Mouse (Mus musculus): ENCODE data around the gene Rps9. TPM values are rescaled to one million over a fixed set of nuclear protein-coding genes. Genes with fewer than 3 reads are reported as not detected.
"Not testable (repeated sequence)": the region's sequence is repeated elsewhere in the genome, so short reads cannot be mapped to it uniquely, and the experiment has no call there.

The Rps9 gene
- polyA plus RNA-seq, 1 experiment from 2014 or later, result 989 TPM

GRCm38 (mm10) chr7:3684698-3685097 lies 19.1 kb upstream of the Rps9 start:
- Histone ChIP-seq H3K4me2 (no peak overlapping the region), H3K27ac (replicated peaks) (peak overlapping the region; percentile 76), H3K9ac (peak overlapping the region; percentile 43; the same call in 1 of the 2 replicates), H3K4me3 (no peak overlapping the region), H3K9me3 (no peaks in the 10 kb centered on the region), H3K4me1 (replicated peaks) (peaks cover 24% of the 10 kb centered on the region), H3K27me3 (no peaks in the 10 kb centered on the region), H3K36me3 (peaks cover 48% of the 10 kb centered on the region)
- WGBS, result 67% methylated on average over 8 of the region's 8 CpGs
- peak; percentile 34; the same call in 1 of the 2 replicates for ATAC-seq (ENCODE audit: low read depth)

GRCm38 (mm10) chr7:3685400-3686187 lies 18.2 kb upstream of the Rps9 start:
- Histone ChIP-seq H3K36me3 (peaks cover 47% of the 10 kb centered on the region), H3K9ac (peak overlapping the region; percentile 34; the same call in 1 of the 2 replicates), H3K4me2 (no peak overlapping the region), H3K27ac (replicated peaks) (no peak overlapping the region), H3K4me1 (replicated peaks) (peaks cover 24% of the 10 kb centered on the region), H3K9me3 (no peaks in the 10 kb centered on the region), H3K27me3 (no peaks in the 10 kb centered on the region), H3K4me3 (no peak overlapping the region)
- no peak for ATAC-seq (ENCODE audit: low read depth)
- 77% methylated on average over 31 of the region's 31 CpGs for WGBS

- Histone ChIP-seq H3K36me3 (peaks cover 32% of the 10 kb centered on the region), H3K4me2 (peak overlapping the region; percentile 81), H3K4me1 (replicated peaks) (peaks cover 40% of the 10 kb centered on the region), H3K27me3 (no peaks in the 10 kb centered on the region), H3K27ac (replicated peaks) (peak overlapping the region; percentile 94; the same call in 1 of the 2 replicates), H3K4me3 (peak overlapping the region; percentile 80), H3K9me3 (no peaks in the 10 kb centered on the region), H3K9ac (peak overlapping the region; percentile 92)
- WGBS, result 39% methylated on average over 3 of the region's 3 CpGs
- ATAC-seq (ENCODE audit: low read depth), result no peak
Observed at GRCm38 (mm10) chr7:3691919-3692318, 11.9 kb upstream of the Rps9 start.

- Histone ChIP-seq H3K9ac (peak within 1 kb of the TSS; percentile 92), H3K4me1 (replicated peaks) (peaks cover 40% of the 10 kb centered on the region), H3K27ac (replicated peaks) (peak within 1 kb of the TSS; percentile 94), H3K4me2 (peak within 1 kb of the TSS; percentile 81), H3K4me3 (peak within 1 kb of the TSS; percentile 80), H3K9me3 (no peaks in the 10 kb centered on the region), H3K36me3 (peaks cover 31% of the 10 kb centered on the region), H3K27me3 (no peaks in the 10 kb centered on the region)
- ATAC-seq (ENCODE audit: low read depth), result peak; percentile 76; the same call in 1 of the 2 replicates
- under 1% methylated on average over 49 of the region's 49 CpGs for WGBS
Observed at GRCm38 (mm10) chr7:3692382-3692986, 11.3 kb upstream of the Rps9 start, which contains the start of gene Tsen34. Gene Tsen34, plus strand, starts transcription at chr7:3692863.

GRCm38 (mm10) chr7:3692987-3693808 lies 10.6 kb upstream of the Rps9 start, which contains the start of gene Mboat7:
Gene Mboat7, minus strand, starts transcription at chr7:3693523.
- Histone ChIP-seq H3K27ac (replicated peaks) (peak within 1 kb of the TSS; percentile 94), H3K9me3 (no peaks in the 10 kb centered on the region), H3K4me3 (peak within 1 kb of the TSS; percentile 80), H3K4me1 (replicated peaks) (peaks cover 40% of the 10 kb centered on the region), H3K27me3 (no peaks in the 10 kb centered on the region), H3K9ac (peak within 1 kb of the TSS; percentile 92), H3K36me3 (peaks cover 31% of the 10 kb centered on the region), H3K4me2 (peak within 1 kb of the TSS; percentile 81)
- WGBS, result under 1% methylated on average over 55 of the region's 55 CpGs
- peak; percentile 93 for ATAC-seq (ENCODE audit: low read depth)

- Histone ChIP-seq H3K27me3 (no peaks in the 10 kb centered on the region), H3K36me3 (peaks cover 32% of the 10 kb centered on the region), H3K9ac (peak overlapping the region; percentile 92), H3K27ac (replicated peaks) (peak overlapping the region; percentile 94), H3K9me3 (no peaks in the 10 kb centered on the region), H3K4me3 (peak overlapping the region; percentile 80), H3K4me1 (replicated peaks) (peaks cover 40% of the 10 kb centered on the region), H3K4me2 (peak overlapping the region; percentile 81)
- ATAC-seq (ENCODE audit: low read depth), result no peak
- under 1% methylated on average over 18 of the region's 18 CpGs for WGBS
Observed at GRCm38 (mm10) chr7:3693809-3694075, 10.1 kb upstream of the Rps9 start.

- Histone ChIP-seq H3K9ac (peak overlapping the region; percentile 92), H3K27ac (replicated peaks) (peak overlapping the region; percentile 94), H3K9me3 (no peaks in the 10 kb centered on the region), H3K27me3 (no peaks in the 10 kb centered on the region), H3K4me1 (replicated peaks) (peaks cover 40% of the 10 kb centered on the region), H3K36me3 (peaks cover 38% of the 10 kb centered on the region), H3K4me2 (peak overlapping the region; percentile 81), H3K4me3 (peak overlapping the region; percentile 80)
- ATAC-seq (ENCODE audit: low read depth), result peak; percentile 32
- under 1% methylated on average over 54 of the region's 55 CpGs for WGBS
Observed at GRCm38 (mm10) chr7:3694076-3694948, 9.5 kb upstream of the Rps9 start.

- Histone ChIP-seq H3K4me1 (replicated peaks) (peaks cover 40% of the 10 kb centered on the region), H3K4me3 (peak overlapping the region; percentile 80), H3K9ac (peak overlapping the region; percentile 92), H3K36me3 (peaks cover 43% of the 10 kb centered on the region), H3K4me2 (peak overlapping the region; percentile 81), H3K27ac (replicated peaks) (peak overlapping the region; percentile 94)
- 8% methylated on average over 9 of the region's 9 CpGs for WGBS
- not testable (repeated sequence) for H3K9me3 ChIP-seq; H3K27me3 ChIP-seq; ATAC-seq (ENCODE audit: low read depth)
Observed at GRCm38 (mm10) chr7:3694949-3695305, 8.9 kb upstream of the Rps9 start.

GRCm38 (mm10) chr7:3698471-3698870 lies 5.3 kb upstream of the Rps9 start:
- WGBS, result 93% methylated on average over 6 of the region's 6 CpGs
- no peak overlapping the region for H3K4me3 ChIP-seq
- no peak overlapping the region for H3K4me2 ChIP-seq
- H3K27ac ChIP-seq (replicated peaks), result no peak overlapping the region
- H3K9ac ChIP-seq, result no peak overlapping the region
- H3K4me1 ChIP-seq (replicated peaks), result peaks cover 29% of the 10 kb centered on the region
- no peak for ATAC-seq (ENCODE audit: low read depth)
- H3K27me3 ChIP-seq, result no peaks in the 10 kb centered on the region
- H3K9me3 ChIP-seq, result no peaks in the 10 kb centered on the region
- peaks cover 55% of the 10 kb centered on the region for H3K36me3 ChIP-seq

GRCm38 (mm10) chr7:3703148-3703878 lies 480 bp upstream of the Rps9 start:
- ATAC-seq (ENCODE audit: low read depth), result peak; percentile 54
- Histone ChIP-seq H3K9me3 (no peaks in the 10 kb centered on the region), H3K36me3 (peaks cover 58% of the 10 kb centered on the region), H3K27ac (replicated peaks) (peak overlapping the region; percentile 96), H3K4me1 (replicated peaks) (peaks cover 30% of the 10 kb centered on the region), H3K9ac (peak overlapping the region; percentile 93), H3K4me3 (peak overlapping the region; percentile 90), H3K27me3 (no peaks in the 10 kb centered on the region), H3K4me2 (peak overlapping the region; percentile 99)
- 19% methylated on average over 6 of the region's 6 CpGs for WGBS

GRCm38 (mm10) chr7:3704475-3704874 lies 682 bp downstream of the Rps9 start:
- Histone ChIP-seq H3K9ac (peak overlapping the region; percentile 93), H3K4me1 (replicated peaks) (peaks cover 30% of the 10 kb centered on the region), H3K36me3 (peaks cover 49% of the 10 kb centered on the region), H3K9me3 (no peaks in the 10 kb centered on the region), H3K27ac (replicated peaks) (peak overlapping the region; percentile 96), H3K4me2 (peak overlapping the region; percentile 99), H3K27me3 (no peaks in the 10 kb centered on the region), H3K4me3 (peak overlapping the region; percentile 90)
- WGBS, result 0% methylated on average over 20 of the region's 20 CpGs
- ATAC-seq (ENCODE audit: low read depth), result peak; percentile 62
